Mouse (Mus musculus) neural tube, embryonic 11.5 days (tissue): ENCODE results near the gene Klhl26. TPM values are rescaled to one million over a fixed set of nuclear protein-coding genes. Genes with fewer than 3 reads are reported as not detected.

Source experiments
- ATAC-seq: fragments of 200-750 bp; cut with Nextera tagmentation; 2 replicates; pipeline ENCODE4 v1.8.0; 2017; ENCODE audit warnings: moderate number of reproducible peaks, mild to moderate bottlenecking, moderate TSS enrichment, moderate library complexity; ENCODE audit not compliant: insufficient read depth, low FRiP score, low TSS enrichment
- DNase-seq: peaks from one replicate; pipeline ENCODE4 v3.0.0-alpha.2; 2015; ENCODE audit warnings: low spot score
- H3K27ac ChIP-seq: fragments of 300-500 bp; sonication (generic); 2 replicates; pipeline ENCODE4 v1.5.1; 2014; ENCODE audit warnings: low read depth, mild to moderate bottlenecking, low read length
- H3K27me3 ChIP-seq: fragments of 300-500 bp; sonication (generic); 2 replicates; pipeline ENCODE4 v1.6.1; 2014; ENCODE audit warnings: mild to moderate bottlenecking, low read length, mixed read lengths; ENCODE audit not compliant: control insufficient read depth, insufficient read depth
- H3K36me3 ChIP-seq: fragments of 300-500 bp; sonication (generic); 2 replicates; pipeline ENCODE4 v1.6.1; 2014; ENCODE audit warnings: mild to moderate bottlenecking, low read length, moderate library complexity, mixed read lengths; ENCODE audit not compliant: control insufficient read depth, insufficient read depth
- H3K4me1 ChIP-seq: fragments of 300-500 bp; sonication (generic); 2 replicates; pipeline ENCODE4 v1.6.1; 2014; ENCODE audit warnings: low read length, mixed read lengths; ENCODE audit not compliant: control insufficient read depth, insufficient read depth
- H3K4me2 ChIP-seq: fragments of 300-500 bp; sonication (generic); 2 replicates; pipeline ENCODE4 v1.6.1; 2014; ENCODE audit warnings: low read depth, mild to moderate bottlenecking, moderate library complexity
- H3K4me3 ChIP-seq: fragments of 300-500 bp; sonication (generic); 2 replicates; pipeline ENCODE4 v1.5.1; 2014; ENCODE audit warnings: low read depth, low read length
- H3K9ac ChIP-seq: fragments of 300-500 bp; sonication (generic); 2 replicates; pipeline ENCODE4 v1.6.1; 2014; ENCODE audit warnings: mild to moderate bottlenecking, low read length
- H3K9me3 ChIP-seq: fragments of 300-500 bp; sonication (generic); 2 replicates; pipeline ENCODE4 v1.6.1; 2016; ENCODE audit warnings: low read length; ENCODE audit not compliant: control insufficient read depth
- WGBS: fragments of 180-500 bp; shearing (Covaris S2); extraction: QIAGEN DNeasy Blood & Tissue Kit; methylation state at CpG from one replicate; pipeline ENCODE4 v1.1.7; 2014; 5-methylcytosine and 5-hydroxymethylcytosine counted together
- polyA plus RNA-seq: library from polyadenylated mRNA; unstranded; fragments of >200 nt; fragmentation: Nextera tagmentation; extraction: Ambion mirVana; gene quantifications from 2 replicates; pipeline ENCODE4 v1.2.1, GENCODE M21; 2014

Gene Klhl26
- polyA plus RNA-seq, 1 experiment from 2014 or later = 17.0 TPM

- H3K27me3 ChIP-seq = peaks cover 55% of the 10 kb centered on the region
- no peak overlapping the region for H3K9ac ChIP-seq
These were observed 26.4 kb upstream of the Klhl26 start for GRCm38 (mm10) chr8:70503062-70503750.

GRCm38 (mm10) chr8:70502540-70502939 lies 25.8 kb upstream of the Klhl26 start:
- Histone ChIP-seq H3K36me3 (peaks cover 5% of the 10 kb centered on the region), H3K9me3 (no peaks in the 10 kb centered on the region), H3K27me3 (peaks cover 59% of the 10 kb centered on the region), H3K4me1 (peaks cover 11% of the 10 kb centered on the region), H3K9ac (no peak overlapping the region), H3K27ac (no peak overlapping the region), H3K4me2 (no peak overlapping the region), H3K4me3 (no peak overlapping the region)
- WGBS = 29% methylated on average over 12 of the region's 12 CpGs
- no peak for DNase-seq
- no peak for ATAC-seq

More at GRCm38 (mm10) chr8:70503062-70503750, 26.4 kb upstream of the Klhl26 start:
- Histone ChIP-seq H3K4me1 (peaks cover 11% of the 10 kb centered on the region), H3K27ac (no peak overlapping the region), H3K4me2 (no peak overlapping the region), H3K4me3 (0 out of 2 replicates have a peak overlapping the region, but pooled peaks have one; percentile 6), H3K36me3 (peaks cover 10% of the 10 kb centered on the region), H3K9me3 (no peaks in the 10 kb centered on the region)
- WGBS = 11% methylated on average over 46 of the region's 46 CpGs
- DNase-seq (peak; percentile 84), ATAC-seq (no peak)

DNA sequence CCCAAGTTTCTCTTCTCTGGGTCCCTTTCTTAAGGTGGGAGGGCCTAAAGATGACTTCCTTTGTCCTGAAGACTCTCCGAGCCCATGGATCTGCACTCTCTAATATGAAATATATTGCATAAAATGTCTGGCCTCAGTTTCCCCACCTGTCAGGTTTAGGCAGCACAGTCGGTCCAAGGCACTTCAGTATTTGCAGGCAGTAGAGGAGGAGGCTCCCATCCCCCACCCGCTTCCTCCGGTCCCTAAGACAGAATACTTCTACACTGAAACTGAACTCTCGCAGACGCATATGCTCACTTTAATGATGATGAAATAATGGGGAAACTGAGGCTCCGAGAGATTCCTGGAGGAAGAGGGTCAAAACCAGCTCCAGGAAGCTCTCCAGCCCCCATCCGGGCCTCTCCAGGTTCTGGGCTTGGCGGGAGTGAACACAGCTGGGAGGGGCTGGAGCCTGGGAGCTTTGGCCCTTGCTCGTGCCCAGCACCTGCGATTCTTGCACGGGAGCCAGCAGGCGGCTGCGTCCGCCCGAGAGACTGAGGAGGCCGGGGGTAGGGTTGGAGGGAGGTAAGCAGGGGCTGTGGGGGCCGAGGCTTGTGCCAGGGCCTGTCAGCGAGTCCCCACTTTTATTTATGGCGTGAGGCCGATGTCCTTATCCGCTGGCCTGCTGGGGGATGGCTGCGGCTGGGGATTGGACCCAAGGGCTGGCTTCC lies 25.2 kb upstream of the Klhl26 start:
- Histone ChIP-seq H3K4me2 (no peak overlapping the region), H3K27me3 (peaks cover 65% of the 10 kb centered on the region), H3K4me3 (no peak overlapping the region), H3K9ac (no peak overlapping the region), H3K4me1 (peaks cover 11% of the 10 kb centered on the region), H3K27ac (no peak overlapping the region), H3K9me3 (no peaks in the 10 kb centered on the region), H3K36me3 (0 out of 2 replicates have a peak, but pooled peaks cover 2% of the 10 kb centered on the region)
- DNase-seq (no peak), ATAC-seq (no peak)
- 7% methylated on average over 23 of the region's 23 CpGs for WGBS

DNA sequence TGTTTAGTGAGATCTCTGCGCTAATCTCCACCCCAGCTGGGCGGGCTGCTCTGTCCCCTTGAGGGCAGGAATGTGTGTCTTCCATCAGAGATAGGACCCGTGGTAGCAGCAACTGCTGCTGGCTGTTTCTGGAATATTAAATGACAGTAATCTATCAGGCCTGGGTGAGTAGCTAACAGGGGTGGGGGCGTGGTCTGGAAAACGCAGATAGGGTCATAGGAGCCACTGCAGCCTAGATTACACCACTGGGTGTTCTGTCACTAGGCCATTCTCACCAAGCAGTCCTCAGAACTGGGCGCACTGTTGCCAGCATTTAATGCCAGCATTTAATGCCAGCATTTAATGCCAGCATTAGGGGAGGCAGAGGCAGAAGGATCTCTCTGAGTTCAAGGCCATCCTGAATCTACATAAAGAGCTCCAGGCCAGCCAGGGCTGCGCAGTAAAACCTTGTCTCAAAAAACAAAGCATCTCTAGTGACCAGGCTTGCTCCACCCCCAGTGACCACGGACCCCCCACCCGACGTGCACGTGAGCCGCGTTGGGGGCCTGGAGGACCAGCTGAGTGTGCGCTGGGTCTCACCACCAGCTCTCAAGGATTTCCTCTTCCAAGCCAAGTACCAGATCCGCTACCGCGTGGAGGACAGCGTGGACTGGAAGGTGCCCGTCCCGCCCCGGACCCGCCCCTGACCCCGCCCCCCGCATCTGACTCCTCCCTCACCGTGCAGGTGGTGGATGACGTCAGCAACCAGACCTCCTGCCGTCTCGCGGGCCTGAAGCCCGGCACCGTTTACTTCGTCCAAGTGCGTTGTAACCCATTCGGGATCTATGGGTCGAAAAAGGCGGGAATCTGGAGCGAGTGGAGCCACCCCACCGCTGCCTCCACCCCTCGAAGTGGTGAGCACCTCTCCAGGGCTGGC lies 23.9 kb upstream of the Klhl26 start:
- Histone ChIP-seq H3K36me3 (0 out of 2 replicates have a peak, but pooled peaks cover 2% of the 10 kb centered on the region), H3K27me3 (peaks cover 78% of the 10 kb centered on the region), H3K4me1 (peaks cover 9% of the 10 kb centered on the region), H3K9me3 (no peaks in the 10 kb centered on the region), H3K4me2 (no peak overlapping the region), H3K4me3 (no peak overlapping the region), H3K27ac (no peak overlapping the region), H3K9ac (no peak overlapping the region)
- ATAC-seq (no peak), DNase-seq (no peak)
- WGBS = 8% methylated on average over 39 of the region's 39 CpGs

DNA sequence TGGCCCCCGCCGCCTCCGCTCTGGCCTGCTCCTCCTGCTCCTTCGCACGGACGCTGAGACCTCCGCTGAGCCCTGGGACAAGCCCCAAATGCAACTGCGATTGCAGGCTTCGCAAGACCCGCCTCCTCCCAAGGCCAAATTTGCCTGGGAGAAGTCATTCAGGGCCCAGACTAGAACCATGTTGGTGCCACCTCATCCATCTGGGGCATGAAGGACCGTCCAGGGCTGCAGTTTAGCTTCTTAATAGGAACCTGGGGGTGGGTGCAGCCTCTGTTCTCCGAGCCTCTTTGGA lies 18.9 kb upstream of the Klhl26 start:
- Histone ChIP-seq H3K36me3 (no peaks in the 10 kb centered on the region), H3K27me3 (peaks cover 97% of the 10 kb centered on the region), H3K4me2 (no peak overlapping the region), H3K4me3 (peak overlapping the region; percentile 12; the same call in 1 of the 2 replicates), H3K4me1 (peaks cover 16% of the 10 kb centered on the region), H3K27ac (no peak overlapping the region), H3K9ac (no peak overlapping the region; the same call in 1 of the 2 replicates), H3K9me3 (no peaks in the 10 kb centered on the region)
- DNase-seq = no peak
- no peak for ATAC-seq
- 4% methylated on average over 12 of the region's 12 CpGs for WGBS

DNA sequence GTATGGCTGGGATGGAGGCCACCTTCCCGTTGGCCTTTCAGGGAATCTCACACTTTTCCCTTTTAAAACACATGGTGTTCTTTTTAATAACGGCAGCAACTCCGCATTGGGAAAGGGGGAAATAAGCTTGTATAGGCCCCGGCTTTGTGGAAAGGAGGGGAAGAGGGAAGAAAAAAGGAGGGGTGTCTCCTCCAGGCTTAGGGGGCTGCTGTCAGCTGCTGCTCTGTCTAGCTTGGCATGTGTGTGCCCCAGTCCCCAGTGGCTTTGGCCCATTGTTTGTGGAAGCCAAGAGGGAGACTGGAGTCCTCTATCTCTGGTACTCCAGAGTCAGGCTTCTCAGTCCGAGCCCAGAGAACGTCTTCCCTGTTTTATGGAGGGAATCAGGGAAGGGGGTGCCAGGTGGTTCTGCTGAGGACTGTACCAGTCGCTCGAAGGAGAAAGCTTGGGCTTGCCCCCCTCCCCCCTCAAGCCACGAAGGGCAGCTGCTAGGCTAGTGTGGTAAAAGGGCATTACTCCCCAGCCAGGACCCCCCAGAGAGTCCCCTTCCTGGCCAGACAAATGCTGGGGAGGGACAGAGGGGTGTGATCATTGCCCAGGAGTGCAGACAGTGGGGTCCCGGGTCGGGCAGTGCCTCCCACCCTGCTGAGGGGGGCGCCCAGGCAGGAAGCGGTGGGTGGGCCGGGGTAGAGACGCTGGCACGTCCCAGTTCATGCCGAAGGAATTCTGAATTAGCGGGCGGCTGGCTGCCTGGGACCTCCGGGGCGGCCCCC lies 18.4 kb upstream of the Klhl26 start:
- Histone ChIP-seq H3K27me3 (peaks cover 97% of the 10 kb centered on the region), H3K9me3 (no peaks in the 10 kb centered on the region), H3K27ac (no peak overlapping the region), H3K36me3 (no peaks in the 10 kb centered on the region), H3K4me2 (no peak overlapping the region), H3K4me1 (peaks cover 16% of the 10 kb centered on the region), H3K4me3 (peak overlapping the region; percentile 12; the same call in 1 of the 2 replicates), H3K9ac (no peak overlapping the region; the same call in 1 of the 2 replicates)
- DNase-seq = no peak
- no peak for ATAC-seq
- WGBS = 2% methylated on average over 20 of the region's 21 CpGs

DNA sequence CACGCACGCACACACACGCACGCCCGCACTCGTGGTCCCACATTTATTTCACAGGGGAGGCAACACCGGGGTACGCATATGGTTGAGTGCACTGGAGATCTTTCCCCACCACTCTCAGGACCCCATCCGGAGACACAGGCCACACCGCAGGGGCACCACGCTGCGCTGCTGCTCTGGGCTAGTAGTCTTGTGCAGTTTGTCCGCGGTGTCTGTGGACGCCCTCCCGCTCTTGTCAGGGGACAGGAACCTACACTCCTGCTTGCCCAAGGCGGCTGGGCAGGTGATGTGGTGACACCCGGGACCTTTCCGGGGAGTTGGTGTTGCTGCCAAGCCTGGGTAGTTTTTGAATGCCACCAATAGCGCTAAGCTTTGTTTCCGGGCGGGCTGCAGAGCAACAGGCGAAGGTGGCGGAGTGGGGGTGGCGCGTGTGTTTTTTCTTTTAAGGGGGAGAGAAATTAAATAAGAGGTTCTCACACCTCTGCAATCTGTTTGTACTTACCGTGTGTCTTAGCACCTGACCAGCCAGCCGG lies 17.7 kb upstream of the Klhl26 start:
- DNase-seq (no peak), ATAC-seq (no peak)

More for the DNA sequence above, 17.7 kb upstream of the Klhl26 start:
- Histone ChIP-seq H3K4me3 (no peak overlapping the region), H3K27ac (no peak overlapping the region), H3K4me1 (peaks cover 21% of the 10 kb centered on the region), H3K4me2 (no peak overlapping the region; the same call in 1 of the 2 replicates), H3K9ac (no peak overlapping the region), H3K9me3 (no peaks in the 10 kb centered on the region), H3K27me3 (peaks cover 97% of the 10 kb centered on the region), H3K36me3 (no peaks in the 10 kb centered on the region)
- 2% methylated on average over 28 of the region's 28 CpGs for WGBS
